Mouse (Mus musculus) B cell, adult (primary cell): ENCODE results near the gene Rfx3. TPM values are rescaled to one million over a fixed set of nuclear protein-coding genes. Genes with fewer than 3 reads are reported as not detected.

Source experiments
- total RNA-seq: library from RNA; stranded (reverse); gene quantifications from 4 replicates; pipeline ENCODE4 v1.2.4, GENCODE M21; 2023; ENCODE audit not compliant: inconsistent age

The Rfx3 gene
- 19.8 to 25.5 TPM (median 23.7 TPM) in 4 replicates for total RNA-seq

DNA sequence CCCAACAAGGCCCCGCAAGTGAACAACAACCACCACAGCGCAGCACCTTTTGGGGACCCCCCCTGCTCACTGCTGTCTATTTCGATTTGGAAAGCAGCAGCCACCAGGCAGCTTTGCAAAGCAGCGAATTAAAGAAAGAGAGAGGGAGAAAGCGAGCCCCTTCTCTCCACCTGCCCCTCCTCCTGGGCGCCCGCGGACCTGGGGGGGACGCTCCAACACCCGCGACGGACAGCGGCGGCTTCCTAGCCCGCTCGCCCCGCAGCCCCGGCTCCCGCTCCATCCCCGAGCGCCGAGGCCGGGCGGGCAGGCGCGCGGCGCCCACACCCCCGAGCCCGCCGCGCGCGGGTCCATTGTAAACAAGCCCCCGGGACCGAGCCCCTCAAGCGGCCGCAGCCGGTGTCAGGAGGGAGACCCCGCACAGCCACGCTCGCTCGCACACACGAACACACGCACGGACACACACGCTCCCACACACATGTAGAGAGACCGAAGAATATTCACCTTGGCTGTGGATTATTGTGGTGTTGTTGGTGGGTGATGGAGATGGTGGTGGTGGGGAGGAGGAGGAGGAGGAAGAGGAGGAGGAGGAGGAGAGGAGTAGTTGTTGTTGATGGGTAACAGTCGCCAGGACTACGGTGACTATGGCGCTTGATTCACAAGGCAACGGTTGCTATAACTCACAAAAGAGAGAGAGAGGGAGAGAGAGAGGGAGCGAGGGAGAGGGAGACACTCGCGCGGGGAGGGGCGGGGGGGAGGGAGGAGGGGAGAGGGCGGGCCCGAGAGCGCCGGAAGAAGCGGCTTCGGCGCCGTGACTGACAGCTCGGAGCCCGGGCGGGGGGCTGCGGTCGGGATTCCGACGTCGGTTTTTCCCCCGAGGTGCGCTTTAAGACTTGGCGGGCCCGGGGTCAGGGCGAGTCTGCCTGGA, at the start of gene Rfx3:
TSS of gene Rfx3 (minus strand) at position 696 of the 925 bp plus-strand sequence.

